Mouse (Mus musculus): ENCODE measurements around the gene Cd80. TPM values are rescaled to one million over a fixed set of nuclear protein-coding genes. Genes with fewer than 3 reads are reported as not detected.

The Cd80 gene
- polyA plus RNA-seq (2015; fragmentation: Nextera tagmentation; extraction: Ambion mirVana), result 0.18 and 0.21 TPM in 2 replicates

GRCm38 (mm10) chr16:38455511-38456418, at the start of gene Cd80:
Cd80 (plus strand) TSS chr16:38455561.
- Histone ChIP-seq H3K4me1 (replicated peaks) (peaks cover 8% of the 10 kb centered on the region; the same call in 1 of the 2 replicates), H3K27ac (no peak within 1 kb of the TSS), H3K27me3 (replicated peaks) (no peaks in the 10 kb centered on the region), H3K4me3 (replicated peaks) (no peak within 1 kb of the TSS), H3K36me3 (no peaks in the 10 kb centered on the region), H3K9me3 (no peaks in the 10 kb centered on the region), H3K4me2 (replicated peaks) (no peak within 1 kb of the TSS), H3K9ac (no peak within 1 kb of the TSS)
- 61% methylated on average over 17 of the region's 17 CpGs for WGBS
- no peak for ATAC-seq

GRCm38 (mm10) chr16:38406293-38406692, 49.1 kb upstream of the Cd80 start:
- no peak overlapping the region for H3K4me2 ChIP-seq (replicated peaks)
- no peaks in the 10 kb centered on the region for H3K9me3 ChIP-seq
- no peaks in the 10 kb centered on the region for H3K4me1 ChIP-seq (replicated peaks)
- H3K27ac ChIP-seq, result no peak overlapping the region
- 79% methylated on average over 5 of the region's 5 CpGs for WGBS
- no peak overlapping the region for H3K4me3 ChIP-seq (replicated peaks)
- no peaks in the 10 kb centered on the region for H3K36me3 ChIP-seq
- ATAC-seq, result no peak
- no peaks in the 10 kb centered on the region for H3K27me3 ChIP-seq (replicated peaks)
- no peak overlapping the region for H3K9ac ChIP-seq

GRCm38 (mm10) chr16:38406708-38407107, 48.7 kb upstream of the Cd80 start:
- H3K27ac ChIP-seq, result no peak overlapping the region
- no peaks in the 10 kb centered on the region for H3K36me3 ChIP-seq
- H3K9ac ChIP-seq, result no peak overlapping the region
- WGBS, result 82% methylated on average over 6 of the region's 6 CpGs
- no peaks in the 10 kb centered on the region for H3K27me3 ChIP-seq (replicated peaks)
- H3K9me3 ChIP-seq, result no peaks in the 10 kb centered on the region
- no peak overlapping the region for H3K4me2 ChIP-seq (replicated peaks)
- no peaks in the 10 kb centered on the region for H3K4me1 ChIP-seq (replicated peaks)
- ATAC-seq, result 0 out of 2 replicates have a peak, but pooled peaks have one; percentile 15
- H3K4me3 ChIP-seq (replicated peaks), result no peak overlapping the region

- 44% methylated on average over 5 of the region's 5 CpGs for WGBS
Measured at GRCm38 (mm10) chr16:38407584-38407983, 47.8 kb upstream of the Cd80 start.

GRCm38 (mm10) chr16:38408416-38408815, 46.9 kb upstream of the Cd80 start:
- Histone ChIP-seq H3K4me2 (replicated peaks) (no peak overlapping the region), H3K27ac (no peak overlapping the region), H3K4me1 (replicated peaks) (no peaks in the 10 kb centered on the region), H3K9ac (no peak overlapping the region), H3K36me3 (no peaks in the 10 kb centered on the region), H3K9me3 (no peaks in the 10 kb centered on the region), H3K27me3 (replicated peaks) (no peaks in the 10 kb centered on the region), H3K4me3 (replicated peaks) (no peak overlapping the region)
- WGBS, result 93% methylated on average over 8 of the region's 8 CpGs
- no peak for ATAC-seq

More at GRCm38 (mm10) chr16:38407584-38407983, 47.8 kb upstream of the Cd80 start:
- no peak overlapping the region for H3K9ac ChIP-seq
- no peaks in the 10 kb centered on the region for H3K36me3 ChIP-seq
- no peak overlapping the region for H3K27ac ChIP-seq
- H3K4me2 ChIP-seq (replicated peaks), result no peak overlapping the region
- H3K9me3 ChIP-seq, result no peaks in the 10 kb centered on the region
- no peak overlapping the region for H3K4me3 ChIP-seq (replicated peaks)
- H3K4me1 ChIP-seq (replicated peaks), result no peaks in the 10 kb centered on the region
- ATAC-seq, result no peak
- H3K27me3 ChIP-seq (replicated peaks), result no peaks in the 10 kb centered on the region

- H3K9me3 ChIP-seq, result no peaks in the 10 kb centered on the region
- no peak for ATAC-seq
Measured at GRCm38 (mm10) chr16:38414953-38415352, 40.4 kb upstream of the Cd80 start.

GRCm38 (mm10) chr16:38425374-38425773, 30.0 kb upstream of the Cd80 start:
- WGBS, result 89% methylated on average over 2 of the region's 2 CpGs
- no peaks in the 10 kb centered on the region for H3K36me3 ChIP-seq

More at GRCm38 (mm10) chr16:38414953-38415352, 40.4 kb upstream of the Cd80 start:
- Histone ChIP-seq H3K4me1 (replicated peaks) (no peaks in the 10 kb centered on the region), H3K27ac (no peak overlapping the region), H3K36me3 (no peaks in the 10 kb centered on the region), H3K4me3 (replicated peaks) (no peak overlapping the region), H3K27me3 (replicated peaks) (no peaks in the 10 kb centered on the region), H3K9ac (no peak overlapping the region), H3K4me2 (replicated peaks) (no peak overlapping the region)
- 76% methylated on average over 7 of the region's 7 CpGs for WGBS

GRCm38 (mm10) chr16:38425799-38426198, 29.6 kb upstream of the Cd80 start:
- Histone ChIP-seq H3K4me2 (replicated peaks) (no peak overlapping the region), H3K9ac (no peak overlapping the region), H3K9me3 (no peaks in the 10 kb centered on the region), H3K27ac (no peak overlapping the region), H3K27me3 (replicated peaks) (no peaks in the 10 kb centered on the region), H3K4me1 (replicated peaks) (no peaks in the 10 kb centered on the region), H3K4me3 (replicated peaks) (no peak overlapping the region), H3K36me3 (no peaks in the 10 kb centered on the region)
- 80% methylated on average over 1 of the region's 1 CpGs for WGBS
- ATAC-seq, result no peak

More at GRCm38 (mm10) chr16:38425374-38425773, 30.0 kb upstream of the Cd80 start:
- no peak for ATAC-seq
- Histone ChIP-seq H3K27me3 (replicated peaks) (no peaks in the 10 kb centered on the region), H3K27ac (no peak overlapping the region), H3K9me3 (no peaks in the 10 kb centered on the region), H3K4me2 (replicated peaks) (no peak overlapping the region), H3K4me3 (replicated peaks) (no peak overlapping the region), H3K9ac (no peak overlapping the region), H3K4me1 (replicated peaks) (no peaks in the 10 kb centered on the region)

GRCm38 (mm10) chr16:38431446-38432185, 23.7 kb upstream of the Cd80 start:
- H3K9ac ChIP-seq, result no peak overlapping the region
- 0 out of 2 replicates have a peak, but pooled peaks cover 3% of the 10 kb centered on the region for H3K4me1 ChIP-seq (replicated peaks)
- no peak for ATAC-seq
- H3K36me3 ChIP-seq, result no peaks in the 10 kb centered on the region
- H3K9me3 ChIP-seq, result no peaks in the 10 kb centered on the region
- H3K4me3 ChIP-seq (replicated peaks), result no peak overlapping the region
- H3K4me2 ChIP-seq (replicated peaks), result peak overlapping the region; percentile 9; the same call in 1 of the 2 replicates
- WGBS, result 39% methylated on average over 13 of the region's 13 CpGs
- H3K27me3 ChIP-seq (replicated peaks), result no peaks in the 10 kb centered on the region
- no peak overlapping the region for H3K27ac ChIP-seq

- Histone ChIP-seq H3K27ac (no peak within 1 kb of the TSS), H3K4me1 (replicated peaks) (0 out of 2 replicates have a peak, but pooled peaks cover 3% of the 10 kb centered on the region), H3K4me2 (replicated peaks) (no peak within 1 kb of the TSS), H3K36me3 (no peaks in the 10 kb centered on the region), H3K9me3 (no peaks in the 10 kb centered on the region), H3K4me3 (replicated peaks) (no peak within 1 kb of the TSS), H3K9ac (no peak within 1 kb of the TSS), H3K27me3 (replicated peaks) (no peaks in the 10 kb centered on the region)
- peak; percentile 66 for ATAC-seq
- WGBS, result 68% methylated on average over 11 of the region's 11 CpGs
Measured at GRCm38 (mm10) chr16:38432498-38433425, 22.6 kb upstream of the Cd80 start, which contains the start of gene Pla1a. Pla1a (minus strand) TSS chr16:38433145.

GRCm38 (mm10) chr16:38433514-38433913, 21.8 kb upstream of the Cd80 start:
- H3K4me2 ChIP-seq (replicated peaks), result no peak overlapping the region
- 90% methylated on average over 8 of the region's 8 CpGs for WGBS

More at GRCm38 (mm10) chr16:38433514-38433913, 21.8 kb upstream of the Cd80 start:
- Histone ChIP-seq H3K4me1 (replicated peaks) (0 out of 2 replicates have a peak, but pooled peaks cover 3% of the 10 kb centered on the region), H3K36me3 (no peaks in the 10 kb centered on the region), H3K9ac (no peak overlapping the region), H3K4me3 (replicated peaks) (no peak overlapping the region), H3K27ac (no peak overlapping the region), H3K27me3 (replicated peaks) (no peaks in the 10 kb centered on the region), H3K9me3 (no peaks in the 10 kb centered on the region)
- ATAC-seq, result no peak
